Mouse (Mus musculus) forebrain, embryonic 14.5 days (tissue): ENCODE data around the gene Armh1. TPM values are rescaled to one million over a fixed set of nuclear protein-coding genes. Genes with fewer than 3 reads are reported as not detected.

Experiments used
- ATAC-seq: fragments of 200-750 bp; cut with Nextera tagmentation; 2 replicates; pipeline ENCODE4 v1.8.0; 2017; ENCODE audit warnings: mild to moderate bottlenecking, moderate library complexity
- DNase-seq: peaks from one replicate; pipeline ENCODE4 v3.0.0-alpha.2; 2015; ENCODE audit warnings: low spot score
- H3K27ac ChIP-seq: fragments of 300-500 bp; sonication (generic); 2 replicates; pipeline ENCODE4 v1.5.1; 2014; ENCODE audit warnings: low read depth, mild to moderate bottlenecking, control low read depth, low read length, moderate library complexity
- H3K27me3 ChIP-seq: fragments of 300-500 bp; sonication (generic); replicated peaks from 2 replicates; pipeline ENCODE4 v1.6.1; 2014; ENCODE audit warnings: low read length, control low read depth, mixed read lengths; ENCODE audit not compliant: control insufficient read depth, insufficient read depth
- H3K36me3 ChIP-seq: fragments of 300-500 bp; sonication (generic); 2 replicates; pipeline ENCODE4 v1.6.1; 2014; ENCODE audit warnings: low read length, control low read depth; ENCODE audit not compliant: control insufficient read depth, insufficient read depth
- H3K4me1 ChIP-seq: fragments of 300-500 bp; sonication (generic); 2 replicates; pipeline ENCODE4 v1.6.1; 2014; ENCODE audit warnings: antibody characterized with exemption, low read length, control low read depth; ENCODE audit not compliant: control insufficient read depth, insufficient read depth
- H3K4me2 ChIP-seq: fragments of 300-500 bp; sonication (generic); 2 replicates; pipeline ENCODE4 v1.6.1; 2014; ENCODE audit warnings: mild to moderate bottlenecking, control low read depth, low read length
- H3K4me3 ChIP-seq: fragments of 300-500 bp; sonication (generic); 2 replicates; pipeline ENCODE4 v1.5.1; 2014; ENCODE audit warnings: low read depth, low read length, control low read depth
- H3K9ac ChIP-seq: fragments of 300-500 bp; sonication (generic); 2 replicates; pipeline ENCODE4 v1.6.1; 2014; ENCODE audit warnings: mild to moderate bottlenecking, low read length, control low read depth, moderate library complexity
- H3K9me3 ChIP-seq: fragments of 300-500 bp; sonication (generic); replicated peaks from 2 replicates; pipeline ENCODE4 v1.6.1; 2016; ENCODE audit warnings: low read length, control low read depth, mixed read lengths; ENCODE audit not compliant: control insufficient read depth
- WGBS: fragments of 180-500 bp; shearing (Covaris S2); extraction: QIAGEN DNeasy Blood & Tissue Kit; methylation state at CpG from one replicate; pipeline ENCODE4 v1.1.7; 2014; 5-methylcytosine and 5-hydroxymethylcytosine counted together
- polyA plus RNA-seq: library from polyadenylated mRNA; unstranded; fragments of >200 nt; fragmentation: Nextera tagmentation; extraction: Ambion mirVana; gene quantifications from 2 replicates; pipeline ENCODE4 v1.2.1, GENCODE M21; 2014

Armh1 gene
- polyA plus RNA-seq, 1 experiment from 2014 or later: 0.81 TPM

DNA sequence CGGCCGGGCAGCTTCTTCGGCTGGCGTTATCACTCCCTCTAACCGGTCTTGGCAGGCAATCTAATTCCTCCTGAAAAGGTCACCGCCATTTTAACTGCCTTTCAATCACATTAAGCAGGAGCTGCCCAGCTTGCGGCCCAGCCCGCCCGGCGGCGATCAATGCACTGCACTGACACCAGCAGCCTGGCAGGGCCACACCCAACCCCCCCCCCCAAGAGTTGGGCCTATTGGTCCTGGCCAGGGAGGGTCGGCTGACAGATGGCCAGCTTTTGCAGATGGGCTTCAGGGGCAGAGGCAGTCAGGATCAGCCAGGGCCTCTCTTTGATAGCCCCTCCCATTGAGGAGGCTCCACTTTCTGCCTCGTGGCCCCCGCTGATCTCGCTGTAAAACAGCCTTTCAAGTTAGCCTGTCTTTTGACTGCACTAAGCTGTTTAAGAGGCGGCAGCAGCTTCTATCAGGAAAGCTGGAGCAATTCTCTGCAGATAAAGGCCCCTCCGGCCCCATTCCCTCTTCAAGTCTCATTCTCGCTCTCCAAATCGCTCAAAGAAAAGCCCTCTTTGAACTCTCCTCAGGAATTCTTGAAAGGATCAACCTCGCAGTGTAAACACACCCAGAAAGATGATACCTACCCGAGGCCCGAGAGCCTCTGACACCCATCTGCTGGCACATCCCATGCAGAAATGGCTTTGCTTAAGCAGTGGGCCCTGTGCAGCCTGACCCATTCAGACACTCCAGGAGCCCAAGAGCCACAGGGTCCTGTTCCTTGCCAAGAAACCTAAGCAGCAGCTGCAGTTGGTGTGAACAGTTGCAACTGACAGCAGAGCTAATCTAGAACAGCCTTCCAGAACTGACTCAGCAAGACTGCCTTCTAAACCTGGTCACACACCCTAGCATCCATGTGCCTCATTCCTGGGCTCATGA, 31.6 kb upstream of the Armh1 start:
- Histone ChIP-seq H3K9ac (peak overlapping the region; percentile 26), H3K4me1 (peaks cover 19% of the 10 kb centered on the region), H3K36me3 (peaks cover 85% of the 10 kb centered on the region), H3K4me2 (no peak overlapping the region), H3K4me3 (no peak overlapping the region), H3K9me3 (no peaks in the 10 kb centered on the region), H3K27ac (peak overlapping the region; percentile 36), H3K27me3 (no peaks in the 10 kb centered on the region)
- peak; percentile 56 for DNase-seq
- WGBS: 12% methylated on average over 22 of the region's 22 CpGs
- ATAC-seq: peak; percentile 72

DNA sequence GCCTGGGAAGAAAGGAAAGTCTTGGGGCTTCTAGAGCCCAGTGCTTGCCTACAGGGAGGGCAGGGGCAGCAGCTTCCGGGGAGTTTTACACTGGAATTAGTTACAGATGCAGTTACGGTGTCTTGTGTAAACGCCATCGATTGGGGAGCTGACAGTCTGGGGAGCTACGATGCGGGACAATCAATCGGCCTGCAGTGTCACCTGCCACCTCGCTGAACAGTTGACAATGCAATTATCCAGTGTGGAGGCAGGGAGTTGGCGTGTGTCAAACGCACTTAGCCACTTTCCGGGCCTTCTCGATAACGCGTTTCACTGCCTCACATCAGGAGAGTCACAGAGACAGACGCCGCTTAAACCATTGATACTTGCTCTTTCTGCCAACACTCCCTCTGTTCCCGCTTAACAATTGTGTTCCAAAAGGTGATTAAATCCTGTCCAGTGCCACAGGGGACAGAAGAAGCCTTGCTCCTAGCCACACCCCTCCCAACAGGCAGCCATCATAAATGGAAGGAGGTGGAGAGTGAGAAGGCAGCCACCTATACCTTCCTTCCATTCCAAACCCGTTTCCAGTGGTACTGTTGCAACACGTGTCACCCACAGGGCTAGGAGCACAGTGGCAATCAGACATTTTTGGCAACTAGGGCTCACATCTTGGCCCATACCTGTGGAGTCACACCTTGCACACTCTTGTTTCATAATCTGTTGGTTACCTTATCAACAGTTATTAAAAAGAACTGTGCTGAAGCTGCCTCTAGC, 29.3 kb upstream of the Armh1 start:
- Histone ChIP-seq H3K36me3 (peaks cover 95% of the 10 kb centered on the region), H3K9ac (0 out of 2 replicates have a peak overlapping the region, but pooled peaks have one; percentile 3), H3K4me3 (no peak overlapping the region), H3K27ac (0 out of 2 replicates have a peak overlapping the region, but pooled peaks have one; percentile 9), H3K9me3 (no peaks in the 10 kb centered on the region), H3K4me1 (peaks cover 10% of the 10 kb centered on the region; the same call in 1 of the 2 replicates), H3K27me3 (no peaks in the 10 kb centered on the region), H3K4me2 (no peak overlapping the region)
- DNase-seq (no peak), ATAC-seq (no peak)
- WGBS: 71% methylated on average over 19 of the region's 19 CpGs

DNA sequence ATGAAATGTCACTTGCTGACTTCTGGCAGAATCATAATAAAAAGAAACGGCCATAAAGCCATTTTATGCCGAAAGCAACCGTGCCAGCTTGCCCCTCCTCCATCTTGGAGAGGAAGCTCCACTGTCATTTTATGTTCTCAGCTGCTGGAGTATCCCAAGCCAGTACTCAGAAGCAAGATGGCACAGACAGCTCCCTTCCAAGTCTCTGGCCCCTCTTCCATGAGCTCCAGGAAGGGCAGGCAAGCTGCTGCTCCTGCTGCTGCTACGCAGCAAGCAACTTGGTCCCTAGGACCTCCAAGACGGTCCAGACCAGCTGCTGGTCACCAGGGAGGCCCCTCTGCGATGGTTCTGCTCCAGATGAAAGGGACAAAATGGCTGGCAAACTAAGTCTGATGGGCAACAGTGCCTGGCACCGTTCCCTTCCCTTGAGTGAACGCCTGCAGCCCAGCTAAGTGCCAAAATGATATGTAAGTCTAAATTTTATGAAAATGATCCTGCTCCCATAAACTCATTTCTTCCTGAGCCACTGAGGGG, 28.5 kb upstream of the Armh1 start:
- Histone ChIP-seq H3K4me2 (no peak overlapping the region), H3K4me1 (peaks cover 10% of the 10 kb centered on the region; the same call in 1 of the 2 replicates), H3K36me3 (peaks cover 95% of the 10 kb centered on the region), H3K27ac (0 out of 2 replicates have a peak overlapping the region, but pooled peaks have one; percentile 9), H3K9ac (no peak overlapping the region), H3K27me3 (no peaks in the 10 kb centered on the region), H3K9me3 (no peaks in the 10 kb centered on the region), H3K4me3 (no peak overlapping the region)
- 89% methylated on average over 8 of the region's 8 CpGs for WGBS
- DNase-seq (no peak), ATAC-seq (no peak)

DNA sequence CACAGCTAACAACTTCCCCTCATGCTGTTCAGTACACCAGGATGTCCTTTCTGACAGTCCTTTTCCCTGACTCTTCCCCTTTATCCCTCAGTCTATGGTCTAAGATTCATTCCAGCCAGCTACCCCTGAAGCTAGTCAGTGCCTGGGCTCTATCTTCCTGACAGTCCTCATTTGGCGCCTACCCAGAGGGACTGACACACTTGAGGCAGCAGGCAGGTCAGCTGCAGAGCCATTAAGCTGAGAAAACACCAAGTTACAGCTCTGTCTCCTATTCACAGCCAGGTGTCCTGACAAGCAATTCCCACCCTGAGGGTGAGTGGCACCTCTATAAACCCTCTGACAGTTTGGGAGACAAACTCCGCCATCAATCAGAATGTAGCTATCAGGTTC, 27.3 kb upstream of the Armh1 start:
- WGBS: 92% methylated on average over 2 of the region's 2 CpGs
- H3K36me3 ChIP-seq: peaks cover 95% of the 10 kb centered on the region

DNA sequence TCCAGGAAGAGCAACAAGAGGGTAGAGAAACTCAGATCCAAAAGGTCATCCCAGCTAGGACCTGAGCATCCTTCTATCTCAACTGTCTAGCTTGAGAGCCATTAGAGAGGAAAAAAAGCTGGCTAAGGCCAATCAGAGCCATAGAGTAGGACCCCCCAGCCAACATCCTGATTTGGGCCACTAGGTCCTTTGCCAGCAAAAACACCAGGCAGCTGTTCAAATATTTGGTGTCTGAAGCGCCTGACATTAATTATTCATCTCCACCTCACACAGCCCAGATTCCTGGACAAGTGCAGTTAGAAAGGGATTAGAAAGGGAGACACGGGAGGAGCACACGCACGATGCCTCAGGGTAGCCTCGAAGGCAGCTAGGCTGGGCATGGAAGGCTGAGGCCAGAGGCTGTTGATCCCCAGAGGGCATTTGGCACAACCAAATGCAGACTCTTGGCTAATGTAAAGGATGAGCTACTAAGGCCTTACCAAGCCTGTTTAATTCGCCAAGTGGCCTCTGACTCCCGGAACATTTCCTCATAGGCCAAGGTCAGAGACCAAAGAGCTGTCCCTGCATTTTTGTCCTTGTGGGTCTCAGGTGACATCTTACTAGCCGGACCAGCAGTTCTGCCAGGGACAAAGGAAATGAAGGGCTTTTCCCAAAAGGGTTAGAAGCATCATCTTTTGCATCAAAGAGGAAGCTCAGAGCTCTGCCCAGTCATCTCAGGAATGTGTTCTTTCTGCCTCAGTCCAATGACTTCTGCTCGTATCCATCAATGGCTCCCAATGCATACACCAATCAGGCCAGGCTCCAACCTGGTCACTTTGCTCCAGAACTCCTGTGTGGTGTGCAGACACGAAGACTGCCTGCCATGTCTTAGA, 26.7 kb upstream of the Armh1 start:
- no peak overlapping the region for H3K9ac ChIP-seq
- H3K4me2 ChIP-seq: no peak overlapping the region
- H3K36me3 ChIP-seq: peaks cover 94% of the 10 kb centered on the region
- ATAC-seq (no peak), DNase-seq (no peak)
- H3K27ac ChIP-seq: no peak overlapping the region
- 82% methylated on average over 10 of the region's 10 CpGs for WGBS
- H3K9me3 ChIP-seq: no peaks in the 10 kb centered on the region; the same call in 1 of the 2 replicates
- H3K27me3 ChIP-seq: no peaks in the 10 kb centered on the region
- H3K4me1 ChIP-seq: peaks cover under 1% of the 10 kb centered on the region; the same call in 1 of the 2 replicates
- H3K4me3 ChIP-seq: no peak overlapping the region

More for the DNA sequence above, 27.3 kb upstream of the Armh1 start:
- ATAC-seq: no peak
- DNase-seq: no peak
- no peak overlapping the region for H3K9ac ChIP-seq
- peaks cover 7% of the 10 kb centered on the region; the same call in 1 of the 2 replicates for H3K4me1 ChIP-seq
- no peaks in the 10 kb centered on the region for H3K27me3 ChIP-seq
- H3K4me2 ChIP-seq: no peak overlapping the region
- no peaks in the 10 kb centered on the region; the same call in 1 of the 2 replicates for H3K9me3 ChIP-seq
- no peak overlapping the region for H3K4me3 ChIP-seq
- H3K27ac ChIP-seq: no peak overlapping the region

DNA sequence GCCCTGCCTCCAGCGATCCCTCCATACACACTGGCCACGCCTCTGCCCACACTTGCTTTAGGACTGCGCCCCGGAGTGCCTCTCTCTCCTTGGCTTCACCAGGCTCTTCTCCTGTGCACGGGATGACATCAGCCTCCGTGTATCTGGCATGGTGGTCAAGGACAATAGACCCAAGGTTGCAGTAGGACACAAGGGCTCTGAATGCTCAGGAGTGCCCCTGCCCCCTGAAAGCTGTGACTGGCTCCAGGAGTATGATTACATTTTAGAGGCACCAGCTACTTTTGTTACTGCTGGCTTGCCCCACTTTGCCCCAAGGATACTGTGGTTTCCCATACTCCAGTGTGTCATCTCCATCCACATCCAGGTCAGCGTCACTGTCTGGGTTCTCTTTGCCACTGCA, 25.8 kb upstream of the Armh1 start:
- H3K36me3 ChIP-seq: peaks cover 96% of the 10 kb centered on the region
- H3K4me3 ChIP-seq: no peak overlapping the region
- 96% methylated on average over 7 of the region's 7 CpGs for WGBS
- no peak overlapping the region for H3K4me2 ChIP-seq
- H3K9me3 ChIP-seq: no peaks in the 10 kb centered on the region; the same call in 1 of the 2 replicates
- H3K27me3 ChIP-seq: no peaks in the 10 kb centered on the region
- no peak for ATAC-seq
- H3K27ac ChIP-seq: no peak overlapping the region
- H3K4me1 ChIP-seq: no peaks in the 10 kb centered on the region
- no peak for DNase-seq
- no peak overlapping the region for H3K9ac ChIP-seq

DNA sequence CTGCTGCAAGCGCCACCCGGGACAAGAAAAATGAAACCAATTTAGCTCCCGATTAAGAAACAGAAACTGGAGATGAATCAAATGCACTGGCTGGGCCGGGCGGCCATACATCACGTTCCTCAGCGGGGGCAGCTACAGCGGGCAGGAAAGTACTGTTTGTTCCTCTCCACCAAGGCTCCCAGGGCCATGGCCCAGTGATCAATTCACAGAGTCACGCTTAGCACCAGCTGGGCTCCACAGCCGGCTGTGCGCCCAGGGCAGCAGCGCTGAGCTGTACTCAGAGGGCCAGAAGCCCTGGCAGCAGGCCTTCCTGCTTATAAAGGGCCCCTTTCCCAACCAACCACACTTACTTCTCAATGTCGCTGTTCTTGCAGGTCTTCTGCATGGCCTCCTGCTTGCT, 25.1 kb upstream of the Armh1 start:
- Histone ChIP-seq H3K4me2 (no peak overlapping the region), H3K27ac (no peak overlapping the region), H3K27me3 (no peaks in the 10 kb centered on the region), H3K9ac (no peak overlapping the region), H3K36me3 (peaks cover 97% of the 10 kb centered on the region), H3K4me1 (no peaks in the 10 kb centered on the region), H3K4me3 (no peak overlapping the region), H3K9me3 (no peaks in the 10 kb centered on the region; the same call in 1 of the 2 replicates)
- ATAC-seq: no peak
- DNase-seq: no peak
- WGBS: 96% methylated on average over 13 of the region's 13 CpGs

DNA sequence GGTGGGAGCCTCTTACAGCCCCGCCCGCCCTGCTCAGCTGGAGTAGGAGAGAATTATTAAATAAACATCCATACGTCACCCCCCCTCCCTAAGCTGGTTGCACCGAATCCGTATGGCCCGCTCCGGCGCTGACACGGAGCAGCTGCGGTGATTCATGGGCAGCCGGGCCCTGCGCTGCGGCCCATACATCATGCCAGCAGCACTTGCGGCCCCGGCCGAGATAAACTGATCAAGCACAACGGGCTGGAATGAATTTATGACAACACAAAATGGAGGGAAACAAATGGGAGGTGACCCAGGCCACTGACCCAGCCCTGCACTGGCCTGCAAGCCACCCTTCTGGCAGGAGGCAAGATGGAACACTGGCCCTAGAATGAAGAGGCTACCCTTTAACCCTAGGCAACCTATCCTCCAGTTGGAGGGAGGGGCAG, 24.4 kb upstream of the Armh1 start:
- no peaks in the 10 kb centered on the region; the same call in 1 of the 2 replicates for H3K9me3 ChIP-seq
- WGBS: 96% methylated on average over 17 of the region's 17 CpGs
- no peak for ATAC-seq
- no peak for DNase-seq
- no peak overlapping the region for H3K9ac ChIP-seq
- no peaks in the 10 kb centered on the region for H3K4me1 ChIP-seq
- no peak overlapping the region for H3K4me2 ChIP-seq
- H3K27me3 ChIP-seq: no peaks in the 10 kb centered on the region
- H3K4me3 ChIP-seq: no peak overlapping the region
- H3K27ac ChIP-seq: no peak overlapping the region
- peaks cover 97% of the 10 kb centered on the region for H3K36me3 ChIP-seq
